Mouse (Mus musculus) embryo, embryonic 10.5 days (tissue): ENCODE measurements around the gene Arl4d.
"Not testable (repeated sequence)": the region's sequence is repeated elsewhere in the genome, so short reads cannot be mapped to it uniquely, and the experiment has no call there.

Source experiments
- DNase-seq: peaks from one replicate; pipeline ENCODE4 v3.0.0-alpha.2; 2015; ENCODE audit warnings: low spot score

Gene Arl4d

GRCm38 (mm10) chr11:101645411-101646282 is 19.7 kb upstream of the Arl4d start:
- peak; percentile 84 for DNase-seq

GRCm38 (mm10) chr11:101646283-101646794 is 19.0 kb upstream of the Arl4d start:
- DNase-seq = not testable (repeated sequence)

GRCm38 (mm10) chr11:101647093-101647492 is 18.2 kb upstream of the Arl4d start:
- DNase-seq = not testable (repeated sequence)

GRCm38 (mm10) chr11:101656356-101656755 is 9.0 kb upstream of the Arl4d start:
- DNase-seq = no peak

- no peak for DNase-seq
Observed at GRCm38 (mm10) chr11:101657528-101657885, 7.8 kb upstream of the Arl4d start.

- DNase-seq = peak; percentile 94
Observed at GRCm38 (mm10) chr11:101657886-101658750, 7.2 kb upstream of the Arl4d start.

GRCm38 (mm10) chr11:101658751-101659558 is 6.4 kb upstream of the Arl4d start:
- peak; percentile 92 for DNase-seq

GRCm38 (mm10) chr11:101661191-101661590 is 4.2 kb upstream of the Arl4d start:
- no peak for DNase-seq

GRCm38 (mm10) chr11:101661786-101662185 is 3.6 kb upstream of the Arl4d start:
- no peak for DNase-seq

- no peak for DNase-seq
Observed at GRCm38 (mm10) chr11:101663229-101664027, 1.9 kb upstream of the Arl4d start.

- no peak for DNase-seq
Observed at GRCm38 (mm10) chr11:101665636-101665992, 273 bp downstream of the Arl4d start.

- no peak for DNase-seq
Observed at GRCm38 (mm10) chr11:101666626-101667345, 1.4 kb downstream of the Arl4d start.

- DNase-seq = no peak
Observed at GRCm38 (mm10) chr11:101667871-101668532, 2.7 kb downstream of the Arl4d start.

- no peak for DNase-seq
Observed at GRCm38 (mm10) chr11:101668546-101669261, 3.4 kb downstream of the Arl4d start.

- DNase-seq = no peak
Observed at GRCm38 (mm10) chr11:101670334-101670733, 5.0 kb downstream of the Arl4d start.

GRCm38 (mm10) chr11:101671255-101671654 is 5.9 kb downstream of the Arl4d start:
- no peak for DNase-seq

GRCm38 (mm10) chr11:101673010-101673642 is 7.8 kb downstream of the Arl4d start:
- DNase-seq = peak; percentile 75

- no peak for DNase-seq
Observed at GRCm38 (mm10) chr11:101674106-101674505, 8.8 kb downstream of the Arl4d start.

- no peak for DNase-seq
Observed at GRCm38 (mm10) chr11:101675349-101675748, 10.0 kb downstream of the Arl4d start.
